Mouse (Mus musculus) left cerebral cortex, adult 2 months (tissue): ENCODE measurements around the gene Rpl23a. TPM values are rescaled to one million over a fixed set of nuclear protein-coding genes. Genes with fewer than 3 reads are reported as not detected.

Source experiments
- DNase-seq, 2 experiments: peaks; one replicate each; pipeline ENCODE4 v3.0.0; 2021 to 2022; ENCODE audit warnings: low spot score in 2 of 2, mixed read lengths in 1 of 2; ENCODE audit errors: extremely low spot score in 1 of 2
- H3K27ac ChIP-seq: fragments of 200-600 bp; 2 replicates; pipeline ENCODE4 v1.8.1; 2022
- H3K4me3 ChIP-seq: fragments of 200-600 bp; 2 replicates; pipeline ENCODE4 v1.8.1; 2022
- CTCF ChIP-seq: fragments of 200-600 bp; IDR thresholded peaks from 2 replicates; pipeline ENCODE4 v1.8.1; 2022; ENCODE audit warnings: antibody characterized with exemption, mild to moderate bottlenecking, moderate library complexity
- intact Hi-C: fragments of 180-260 bp; cut with DNase I; formaldehyde crosslinking; loops from one replicate; pipeline ENCODE4 v1.15.1; 2025
- total RNA-seq, 2 experiments: library from RNA; stranded (reverse); gene quantifications; 2 replicates each; pipeline ENCODE4 v1.2.3; 2021

The Rpl23a gene
- total RNA-seq, 2 experiments from 2014 or later = 647 to 724 TPM

DNA sequence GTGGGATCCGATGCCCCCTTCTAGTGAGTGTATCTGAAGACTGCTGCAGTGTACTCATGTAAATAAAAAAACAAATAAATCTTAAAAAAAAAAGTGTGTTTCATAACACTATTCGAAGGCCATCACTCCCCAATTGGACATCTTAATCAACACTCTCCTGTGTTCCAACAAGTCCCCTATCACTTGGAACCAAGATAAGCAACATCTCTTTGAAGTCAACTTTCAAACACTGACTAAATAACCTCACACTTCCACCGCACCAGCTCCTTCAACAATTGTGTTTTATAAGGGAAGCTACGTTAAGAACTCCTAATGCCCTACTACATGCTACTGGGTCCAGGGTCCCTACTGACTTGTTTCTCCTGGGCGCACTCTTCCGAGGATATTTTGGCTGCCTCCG, 934 bp downstream of the Rpl23a start:
- Histone ChIP-seq H3K4me3 (peak overlapping the region; percentile 60), H3K27ac (peak overlapping the region; percentile 97; the same call in 1 of the 2 replicates)
- no peak for DNase-seq
- intact Hi-C loops = no loop called here
- no peak for TF ChIP-seq CTCF

- no peak for TF ChIP-seq CTCF
- intact Hi-C loops = no loop called here
- Histone ChIP-seq H3K27ac (no peak overlapping the region), H3K4me3 (peak overlapping the region; percentile 60)
- no peak for DNase-seq
Observed at GRCm38 (mm10) chr11:78181830-78182357, 1.5 kb downstream of the Rpl23a start.

- no peak for TF ChIP-seq CTCF
- Histone ChIP-seq H3K27ac (no peak overlapping the region), H3K4me3 (no peak overlapping the region)
- intact Hi-C loops = no loop called here
- DNase-seq = no peak
Observed at GRCm38 (mm10) chr11:78180081-78180761, 3.2 kb downstream of the Rpl23a start.

DNA sequence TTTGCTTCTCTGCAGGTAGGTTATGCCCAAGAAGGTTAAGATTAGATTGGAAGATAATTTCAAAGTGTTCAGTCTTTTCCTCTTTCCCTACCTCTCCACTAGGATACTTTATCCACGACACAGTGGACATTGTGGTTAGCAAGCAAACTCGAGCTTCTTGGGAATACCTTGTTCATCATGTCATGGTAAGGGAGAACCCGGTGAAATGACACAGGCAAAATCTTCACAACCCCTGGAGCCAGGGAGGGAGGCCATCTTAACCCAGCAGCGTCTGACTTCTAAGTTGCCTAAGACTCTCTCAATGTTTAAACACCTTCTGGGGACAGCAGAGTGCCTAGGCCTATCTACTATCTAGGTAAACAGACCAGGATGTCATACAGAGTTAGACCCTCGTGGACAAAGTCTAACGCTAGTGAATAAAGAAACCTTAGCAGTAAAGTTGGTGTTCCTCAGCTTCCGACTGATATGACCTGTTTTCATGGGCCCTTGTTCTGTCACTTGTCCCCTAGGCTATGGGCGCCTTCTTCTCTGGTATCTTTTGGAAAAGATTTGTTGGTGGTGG, 3.9 kb downstream of the Rpl23a start:
- DNase-seq = no peak
- Histone ChIP-seq H3K4me3 (peak overlapping the region; percentile 52), H3K27ac (no peak overlapping the region; the same call in 1 of the 2 replicates)
- intact Hi-C loops = loop anchor here (1.0 to 5.0 kb wide), 2 partner anchors 142 to 160 kb away; partner anchors contain the start of gene Flot2
- no peak for TF ChIP-seq CTCF

DNA sequence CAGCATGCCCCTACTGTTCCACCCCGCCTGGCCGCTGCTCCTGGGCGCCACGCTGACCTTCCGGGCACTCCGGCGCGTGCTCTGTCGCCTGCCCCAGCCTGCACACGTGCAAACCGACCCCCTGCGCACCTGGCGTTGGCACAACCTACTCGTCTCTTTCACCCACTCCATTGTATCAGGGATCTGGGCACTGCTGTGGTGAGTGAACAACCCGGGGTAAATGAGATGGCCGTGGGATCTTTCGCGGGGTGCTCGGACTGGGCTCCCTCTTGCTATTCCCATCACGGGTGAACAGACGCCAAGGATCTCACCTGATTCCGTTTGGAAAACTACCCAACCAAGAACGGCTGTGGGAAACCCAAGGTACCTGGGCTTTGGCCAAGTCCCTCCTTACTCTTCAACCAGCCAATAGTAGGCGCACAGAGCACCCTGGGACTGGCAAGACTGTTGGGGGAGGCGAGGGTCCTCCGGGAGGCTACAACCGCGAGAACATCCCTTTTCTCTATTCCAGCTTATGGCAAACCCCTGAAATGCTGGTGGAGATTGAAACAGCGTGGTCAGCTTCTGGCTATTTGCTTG, 4.4 kb downstream of the Rpl23a start:
- H3K4me3 ChIP-seq = peak overlapping the region; percentile 52
- no peak for DNase-seq
- peak overlapping the region; percentile 78 for H3K27ac ChIP-seq
- intact Hi-C loops = loop anchor here (1.0 to 5.0 kb wide), 2 partner anchors 142 to 160 kb away; partner anchors contain the start of gene Flot2
- no peak for TF ChIP-seq CTCF

GRCm38 (mm10) chr11:78177903-78178858, 5.2 kb downstream of the Rpl23a start:
- intact Hi-C loops = loop anchor here (1.0 to 5.0 kb wide), 3 partner anchors 19 to 141 kb away; partner anchors contain the start of gene Flot2
- peak overlapping the region; percentile 80 for H3K27ac ChIP-seq
- peak; percentile 92 to 95 for DNase-seq
- peak overlapping the region; percentile 52 for H3K4me3 ChIP-seq
- TF ChIP-seq CTCF = peak; percentile 99

DNA sequence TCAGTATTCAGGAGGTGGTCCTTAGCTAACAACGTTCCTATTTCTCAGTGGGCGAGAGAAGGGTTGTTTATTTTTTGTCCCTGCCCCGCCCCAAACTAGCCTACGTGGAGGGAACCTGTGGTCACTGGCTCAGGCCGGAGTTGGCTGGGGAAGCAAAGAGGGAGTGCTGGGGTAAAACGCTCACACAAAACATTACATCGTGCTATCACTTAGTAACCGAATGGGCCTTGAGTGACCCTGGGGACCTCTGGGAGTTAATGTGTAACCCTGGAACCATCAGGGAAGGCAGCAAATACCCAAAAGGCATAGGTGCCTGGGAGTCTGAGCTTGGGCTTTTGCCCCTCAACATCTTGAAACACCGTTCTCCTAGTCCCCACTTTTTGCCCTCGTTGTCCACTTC, 5.9 kb downstream of the Rpl23a start:
- H3K27ac ChIP-seq = 0 out of 2 replicates have a peak overlapping the region, but pooled peaks have one; percentile 2

GRCm38 (mm10) chr11:78176905-78177331, 6.5 kb downstream of the Rpl23a start:
- intact Hi-C loops = loop anchor here (1.0 to 5.0 kb wide), 3 partner anchors 18 to 140 kb away; partner anchors contain the start of gene Flot2
- Histone ChIP-seq H3K4me3 (peak overlapping the region; percentile 58), H3K27ac (no peak overlapping the region; the same call in 1 of the 2 replicates)
- DNase-seq = no peak
- TF ChIP-seq CTCF = no peak

More for the DNA sequence above, 5.9 kb downstream of the Rpl23a start:
- no peak for DNase-seq
- intact Hi-C loops = loop anchor here (1.0 to 5.0 kb wide), 3 partner anchors 19 to 140 kb away; partner anchors contain the start of gene Flot2
- peak overlapping the region; percentile 58 for H3K4me3 ChIP-seq
- TF ChIP-seq CTCF = no peak

DNA sequence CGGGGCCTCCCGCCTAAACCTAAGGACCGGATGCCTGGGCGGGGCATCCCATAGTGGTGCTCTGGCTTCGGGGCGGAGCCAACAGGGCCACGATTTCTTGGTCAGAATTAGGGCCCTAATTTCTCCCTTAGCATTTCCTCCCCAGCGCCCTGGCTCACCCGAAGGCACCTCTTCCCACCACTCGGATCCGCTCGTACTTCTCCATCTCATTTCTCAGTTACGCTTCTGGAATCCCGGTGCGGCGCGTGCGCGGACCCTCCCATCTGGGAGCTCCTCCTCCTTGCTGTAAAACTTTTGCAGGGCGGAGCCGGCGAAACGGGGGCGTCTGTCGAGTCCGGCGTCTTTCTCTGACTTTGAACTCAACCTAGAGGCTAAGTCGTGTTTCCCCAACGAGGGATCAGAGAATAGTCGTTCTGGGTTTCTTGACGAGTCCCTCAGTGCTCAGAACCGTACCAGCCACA, 7.0 kb downstream of the Rpl23a start, which contains the start of the genes Nek8 and Tlcd1:
Nek8 (minus strand) TSS at position 274 of the 461 bp plus-strand sequence.
Tlcd1 (plus strand) TSS at position 310 of the 461 bp plus-strand sequence.
- peak; percentile 76 to 77 for DNase-seq

GRCm38 (mm10) chr11:78175771-78176401, 7.5 kb downstream of the Rpl23a start:
- intact Hi-C loops = loop anchor here (2.0 to 5.0 kb wide), 2 partner anchors 17 to 139 kb away; partner anchors contain the start of gene Flot2
- no peak for DNase-seq
- Histone ChIP-seq H3K4me3 (peak overlapping the region; percentile 58), H3K27ac (no peak overlapping the region; the same call in 1 of the 2 replicates)
- peak; percentile 12; the same call in 1 of the 2 replicates for TF ChIP-seq CTCF

More for the DNA sequence above, 7.0 kb downstream of the Rpl23a start, which contains the start of the genes Nek8 and Tlcd1:
- intact Hi-C loops = loop anchor here (2.0 to 5.0 kb wide), 2 partner anchors 18 to 139 kb away; partner anchors contain the start of gene Flot2
- Histone ChIP-seq H3K27ac (peak within 1 kb of the TSS; percentile 2; the same call in 1 of the 2 replicates), H3K4me3 (peak within 1 kb of the TSS; percentile 58)
- TF ChIP-seq CTCF = no peak
